Mouse (Mus musculus): ENCODE results near the gene Schip1.

DNA sequence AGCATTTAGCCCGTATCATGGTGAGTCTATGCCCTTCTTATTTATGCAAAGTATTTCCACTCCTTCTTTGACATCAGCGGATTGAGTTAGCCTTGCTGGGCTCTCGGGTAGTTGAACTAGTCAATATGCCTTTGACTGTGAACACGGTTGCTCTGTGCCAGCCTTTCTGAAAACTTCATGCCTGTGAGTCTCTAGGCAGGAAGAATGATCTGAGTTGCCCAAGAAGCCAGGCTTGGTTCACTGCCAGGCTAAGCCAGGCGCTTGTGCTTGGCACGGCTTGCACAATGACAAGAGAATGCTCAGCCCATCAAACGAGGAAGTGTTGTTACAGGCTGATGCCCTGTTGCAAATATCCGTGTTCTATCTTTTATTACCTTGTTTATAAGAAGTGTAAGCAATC, 499.3 kb downstream of the Schip1 start:
- TF ChIP-seq CTCF (IDR thresholded peaks at IDR 0.05; ENCODE audit: control insufficient read depth, insufficient read depth, low read length) (no peak), POLR2A (IDR thresholded peaks at IDR 0.05; ENCODE audit: borderline replicate concordance, control insufficient read depth, low read depth, low read length) (no peak)

Data from bone marrow, adult 2 months (tissue).